Mouse (Mus musculus): ENCODE data around the gene Ldlrap1. TPM values are rescaled to one million over a fixed set of nuclear protein-coding genes. Genes with fewer than 3 reads are reported as not detected.
A peak's percentile ranks its signal among the peaks of the same experiment; 100 is the strongest.

Gene Ldlrap1
- polyA plus RNA-seq, 1 experiment from 2014 or later = 15.4 TPM

DNA sequence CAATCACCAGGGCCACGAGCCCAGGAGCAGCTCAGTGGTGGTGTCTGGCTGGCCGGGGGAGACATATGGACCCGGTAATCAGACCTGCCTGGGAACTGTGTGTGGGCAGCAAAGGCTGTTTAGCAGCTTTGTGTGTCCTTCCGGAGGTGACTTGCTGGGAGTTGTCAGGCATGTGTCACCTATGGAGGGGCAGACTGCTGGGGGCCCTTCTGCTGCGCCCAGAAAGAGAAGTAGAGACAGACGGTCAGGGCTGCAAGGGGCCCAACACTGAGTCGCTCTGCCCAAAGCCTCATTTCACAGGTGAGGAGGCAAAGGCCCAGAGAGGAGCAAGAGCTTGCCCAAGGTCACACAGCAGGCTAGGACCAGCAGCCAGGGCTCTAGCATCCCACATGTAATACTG, 2.1 kb upstream of the Ldlrap1 start:
- TF ChIP-seq EP300 (IDR thresholded peaks at IDR 0.05; ENCODE audit: low read depth) (no peak), CTCF (IDR thresholded peaks at IDR 0.05; ENCODE audit: low read depth) (no peak)
- Histone ChIP-seq H3K4me2 (ENCODE audit: low read depth, low read length) (no peak overlapping the region), H3K36me3 (replicated peaks; ENCODE audit: insufficient read depth, low read length) (no peaks in the 10 kb centered on the region), H3K4me3 (ENCODE audit: low read depth, low read length) (no peak overlapping the region), H3K9ac (replicated peaks) (no peak overlapping the region), H3K27ac (ENCODE audit: low read depth) (no peak overlapping the region), H3K9me3 (ENCODE audit: low read length) (no peaks in the 10 kb centered on the region), H3K27me3 (ENCODE audit: insufficient read depth, low read length) (no peaks in the 10 kb centered on the region), H3K4me1 (ENCODE audit: insufficient read depth) (peaks cover 37% of the 10 kb centered on the region)
- no peak for DNase-seq
- 70% methylated on average over 7 of the region's 7 CpGs for WGBS (ENCODE audit: insufficient replicate concordance)
- ATAC-seq = no peak

GRCm38 (mm10) chr4:134769081-134769811, 1.4 kb upstream of the Ldlrap1 start:
- Histone ChIP-seq H3K4me3 (ENCODE audit: low read depth, low read length) (no peak overlapping the region), H3K4me2 (ENCODE audit: low read depth, low read length) (no peak overlapping the region), H3K27me3 (ENCODE audit: insufficient read depth, low read length) (no peaks in the 10 kb centered on the region), H3K27ac (ENCODE audit: low read depth) (no peak overlapping the region), H3K9ac (replicated peaks) (no peak overlapping the region), H3K9me3 (ENCODE audit: low read length) (no peaks in the 10 kb centered on the region), H3K4me1 (ENCODE audit: insufficient read depth) (peaks cover 43% of the 10 kb centered on the region), H3K36me3 (replicated peaks; ENCODE audit: insufficient read depth, low read length) (no peaks in the 10 kb centered on the region)
- no peak for ATAC-seq
- 74% methylated on average over 7 of the region's 7 CpGs for WGBS (ENCODE audit: insufficient replicate concordance)
- TF ChIP-seq EP300 (IDR thresholded peaks at IDR 0.05; ENCODE audit: low read depth) = no peak
- no peak for TF ChIP-seq CTCF (IDR thresholded peaks at IDR 0.05; ENCODE audit: low read depth)
- no peak for DNase-seq

DNA sequence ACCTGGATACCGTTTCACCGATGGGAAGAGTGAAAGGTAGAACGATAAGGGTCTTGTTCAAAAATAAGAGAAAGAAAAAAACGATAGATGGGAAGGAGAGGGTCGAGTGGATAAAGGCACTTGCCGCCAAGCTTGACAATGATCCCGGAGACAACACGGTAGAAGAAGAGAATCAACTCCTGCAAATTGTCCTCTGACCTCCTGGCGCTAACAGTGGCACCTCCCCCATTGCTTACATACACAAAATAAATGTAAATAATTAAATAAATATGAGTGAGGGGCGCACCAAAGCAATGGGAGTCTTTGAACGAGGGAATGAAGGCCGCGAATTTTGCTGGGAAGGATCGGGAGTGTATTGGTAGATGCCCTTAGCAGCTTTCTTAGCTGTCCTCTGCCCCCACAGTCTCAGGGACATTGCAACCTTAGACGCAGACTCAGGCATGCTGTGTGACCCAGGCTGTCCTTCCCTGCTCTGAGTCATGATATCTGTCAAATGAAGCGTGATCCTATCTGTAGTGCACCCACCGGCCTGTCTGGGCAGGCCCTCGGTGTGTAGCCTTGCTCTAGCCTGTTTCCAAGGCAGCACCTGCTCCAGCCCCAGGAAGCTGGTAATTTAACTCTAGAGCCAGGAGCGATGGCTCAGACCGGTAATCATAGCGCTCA, 533 bp upstream of the Ldlrap1 start:
- Histone ChIP-seq H3K36me3 (replicated peaks; ENCODE audit: insufficient read depth, low read length) (no peaks in the 10 kb centered on the region), H3K27me3 (ENCODE audit: insufficient read depth, low read length) (no peaks in the 10 kb centered on the region), H3K4me3 (ENCODE audit: low read depth, low read length) (peak overlapping the region; percentile 84), H3K4me1 (ENCODE audit: insufficient read depth) (peaks cover 51% of the 10 kb centered on the region), H3K9me3 (ENCODE audit: low read length) (no peaks in the 10 kb centered on the region), H3K4me2 (ENCODE audit: low read depth, low read length) (peak overlapping the region; percentile 98), H3K9ac (replicated peaks) (peak overlapping the region; percentile 95), H3K27ac (ENCODE audit: low read depth) (peak overlapping the region; percentile 81; the same call in 1 of the 2 replicates)
- WGBS (ENCODE audit: insufficient replicate concordance) = 14% methylated on average over 21 of the region's 21 CpGs
- TF ChIP-seq EP300 (IDR thresholded peaks at IDR 0.05; ENCODE audit: low read depth) (no peak), CTCF (IDR thresholded peaks at IDR 0.05; ENCODE audit: low read depth) (no peak)
- DNase-seq (no peak), ATAC-seq (no peak)

- peaks cover 58% of the 10 kb centered on the region for H3K4me1 ChIP-seq (ENCODE audit: insufficient read depth)
- H3K27me3 ChIP-seq (ENCODE audit: insufficient read depth, low read length) = no peaks in the 10 kb centered on the region
- peak overlapping the region; percentile 84 for H3K4me3 ChIP-seq (ENCODE audit: low read depth, low read length)
- peak overlapping the region; percentile 98 for H3K4me2 ChIP-seq (ENCODE audit: low read depth, low read length)
- WGBS (ENCODE audit: insufficient replicate concordance) = 2% methylated on average over 23 of the region's 23 CpGs
- peak; percentile 57 for DNase-seq
- peak; percentile 32 for ATAC-seq
- H3K36me3 ChIP-seq (replicated peaks; ENCODE audit: insufficient read depth, low read length) = no peaks in the 10 kb centered on the region
- peak overlapping the region; percentile 81 for H3K27ac ChIP-seq (ENCODE audit: low read depth)
- no peaks in the 10 kb centered on the region for H3K9me3 ChIP-seq (ENCODE audit: low read length)
- TF ChIP-seq CTCF (IDR thresholded peaks at IDR 0.05; ENCODE audit: low read depth) (peak; percentile 12; the same call in 1 of the 2 replicates), EP300 (IDR thresholded peaks at IDR 0.05; ENCODE audit: low read depth) (no peak)
- peak overlapping the region; percentile 95 for H3K9ac ChIP-seq (replicated peaks)
Observed at GRCm38 (mm10) chr4:134766904-134767425, 859 bp downstream of the Ldlrap1 start.

DNA sequence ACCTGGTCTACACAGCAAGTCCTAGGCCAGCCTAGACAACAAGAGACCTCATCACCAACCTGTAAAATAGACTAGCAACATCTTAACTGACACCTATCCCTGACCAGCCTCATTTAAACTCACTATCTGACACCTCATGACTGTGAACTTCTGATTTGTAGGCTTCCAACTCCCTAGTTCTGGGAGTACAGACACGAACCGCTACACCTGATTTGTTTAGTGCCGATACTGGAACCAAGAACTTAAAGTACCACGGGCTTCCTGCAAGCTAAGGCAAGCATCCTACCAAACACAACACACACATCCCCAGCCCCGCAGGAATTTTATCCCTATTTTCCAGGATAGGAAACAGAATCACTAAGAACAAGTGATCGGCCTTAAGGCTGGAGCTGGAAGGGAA, 1.5 kb downstream of the Ldlrap1 start:
- no peak for DNase-seq
- 58% methylated on average over 6 of the region's 6 CpGs for WGBS (ENCODE audit: insufficient replicate concordance)
- peak overlapping the region; percentile 98 for H3K4me2 ChIP-seq (ENCODE audit: low read depth, low read length)
- H3K4me1 ChIP-seq (ENCODE audit: insufficient read depth) = peaks cover 65% of the 10 kb centered on the region
- H3K9ac ChIP-seq (replicated peaks) = peak overlapping the region; percentile 95
- H3K27me3 ChIP-seq (ENCODE audit: insufficient read depth, low read length) = no peaks in the 10 kb centered on the region
- no peaks in the 10 kb centered on the region for H3K36me3 ChIP-seq (replicated peaks; ENCODE audit: insufficient read depth, low read length)
- H3K9me3 ChIP-seq (ENCODE audit: low read length) = no peaks in the 10 kb centered on the region
- ATAC-seq = no peak
- H3K4me3 ChIP-seq (ENCODE audit: low read depth, low read length) = peak overlapping the region; percentile 84
- H3K27ac ChIP-seq (ENCODE audit: low read depth) = peak overlapping the region; percentile 81
- TF ChIP-seq CTCF (IDR thresholded peaks at IDR 0.05; ENCODE audit: low read depth) = no peak
- no peak for TF ChIP-seq EP300 (IDR thresholded peaks at IDR 0.05; ENCODE audit: low read depth)

- Histone ChIP-seq H3K36me3 (replicated peaks; ENCODE audit: insufficient read depth, low read length) (no peaks in the 10 kb centered on the region), H3K27ac (ENCODE audit: low read depth) (peak overlapping the region; percentile 81), H3K4me3 (ENCODE audit: low read depth, low read length) (peak overlapping the region; percentile 2; the same call in 1 of the 2 replicates), H3K9ac (replicated peaks) (peak overlapping the region; percentile 54), H3K4me1 (ENCODE audit: insufficient read depth) (peaks cover 85% of the 10 kb centered on the region), H3K9me3 (ENCODE audit: low read length) (no peaks in the 10 kb centered on the region), H3K4me2 (ENCODE audit: low read depth, low read length) (peak overlapping the region; percentile 98), H3K27me3 (ENCODE audit: insufficient read depth, low read length) (no peaks in the 10 kb centered on the region)
- no peak for ATAC-seq
- no peak for TF ChIP-seq CTCF (IDR thresholded peaks at IDR 0.05; ENCODE audit: low read depth)
- TF ChIP-seq EP300 (IDR thresholded peaks at IDR 0.05; ENCODE audit: low read depth) = no peak
- WGBS (ENCODE audit: insufficient replicate concordance) = 3% methylated on average over 3 of the region's 3 CpGs
- no peak for DNase-seq
Observed at GRCm38 (mm10) chr4:134764333-134764732, 3.5 kb downstream of the Ldlrap1 start.

Measured in liver, postnatal 0 days (tissue).